Mouse (Mus musculus) T-cell, adult 2 months (primary cell): ENCODE data around the gene Dusp7.
A peak's percentile ranks its signal among the peaks of the same experiment; 100 is the strongest.

Experiments used
- DNase-seq: peaks from one replicate; pipeline ENCODE4 v3.0.0; 2022; ENCODE audit warnings: low spot score

The Dusp7 gene

GRCm38 (mm10) chr9:106386181-106386864, 17.9 kb downstream of the Dusp7 start:
- peak; percentile 70 for DNase-seq

- no peak for DNase-seq
Observed at GRCm38 (mm10) chr9:106392828-106393527, 24.5 kb downstream of the Dusp7 start.

- DNase-seq, result no peak
Observed at GRCm38 (mm10) chr9:106393548-106393947, 25.1 kb downstream of the Dusp7 start.

GRCm38 (mm10) chr9:106394649-106395602, 26.5 kb downstream of the Dusp7 start:
- DNase-seq, result peak; percentile 56

GRCm38 (mm10) chr9:106397733-106398132, 29.3 kb downstream of the Dusp7 start:
- no peak for DNase-seq

GRCm38 (mm10) chr9:106398667-106399311, 30.4 kb downstream of the Dusp7 start:
- DNase-seq, result no peak

- DNase-seq, result no peak
Observed at GRCm38 (mm10) chr9:106399808-106400207, 31.4 kb downstream of the Dusp7 start.

GRCm38 (mm10) chr9:106402149-106402548, 33.7 kb downstream of the Dusp7 start:
- DNase-seq, result no peak

- no peak for DNase-seq
Observed at GRCm38 (mm10) chr9:106402607-106403375, 34.4 kb downstream of the Dusp7 start.

GRCm38 (mm10) chr9:106405275-106405674, 36.8 kb downstream of the Dusp7 start:
- DNase-seq, result no peak

- DNase-seq, result no peak
Observed at GRCm38 (mm10) chr9:106406443-106407078, 38.1 kb downstream of the Dusp7 start.

- no peak for DNase-seq
Observed at GRCm38 (mm10) chr9:106409096-106409495, 40.7 kb downstream of the Dusp7 start.

GRCm38 (mm10) chr9:106410086-106410650, 41.7 kb downstream of the Dusp7 start:
- DNase-seq, result no peak

- no peak for DNase-seq
Observed at GRCm38 (mm10) chr9:106411091-106411594, 42.7 kb downstream of the Dusp7 start.

GRCm38 (mm10) chr9:106411729-106412128, 43.3 kb downstream of the Dusp7 start:
- no peak for DNase-seq

- no peak for DNase-seq
Observed at GRCm38 (mm10) chr9:106412210-106412609, 43.8 kb downstream of the Dusp7 start.

- no peak for DNase-seq
Observed at GRCm38 (mm10) chr9:106413606-106414005, 45.2 kb downstream of the Dusp7 start.

- no peak for DNase-seq
Observed at GRCm38 (mm10) chr9:106416826-106417225, 48.4 kb downstream of the Dusp7 start.

GRCm38 (mm10) chr9:106417841-106418625, 49.6 kb downstream of the Dusp7 start:
- peak; percentile 38 for DNase-seq
